Mouse (Mus musculus) lung, postnatal 10 days (tissue): ENCODE measurements around the gene Klhl29.

Experiments used
- DNase-seq: peaks from one replicate; pipeline ENCODE4 v3.0.0; 2021

Gene Klhl29

DNA sequence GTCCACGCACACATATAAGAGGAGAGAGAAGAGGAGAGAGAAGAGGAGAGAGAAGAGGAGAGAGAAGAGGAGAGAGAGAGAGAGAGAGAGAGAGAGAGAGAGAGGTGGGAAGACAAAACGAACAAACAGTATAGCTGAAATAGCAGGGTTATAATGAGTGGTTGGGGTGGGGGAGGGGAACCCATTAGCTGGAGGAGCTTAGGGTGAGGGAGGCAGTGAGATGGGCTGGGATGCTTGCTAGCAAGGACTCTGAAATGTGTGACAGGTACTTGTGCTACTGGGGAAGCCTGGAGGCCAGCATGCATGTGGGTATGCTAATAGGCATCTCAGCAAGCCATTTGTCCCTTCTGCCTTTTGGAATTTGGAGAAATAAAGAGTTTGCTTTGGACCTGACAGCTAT lies 122.9 kb downstream of the Klhl29 start:
- no peak for DNase-seq

GRCm38 (mm10) chr12:5250042-5250441 lies 125.4 kb downstream of the Klhl29 start:
- peak; percentile 59 for DNase-seq

GRCm38 (mm10) chr12:5249068-5249467 lies 126.4 kb downstream of the Klhl29 start:
- DNase-seq: no peak

DNA sequence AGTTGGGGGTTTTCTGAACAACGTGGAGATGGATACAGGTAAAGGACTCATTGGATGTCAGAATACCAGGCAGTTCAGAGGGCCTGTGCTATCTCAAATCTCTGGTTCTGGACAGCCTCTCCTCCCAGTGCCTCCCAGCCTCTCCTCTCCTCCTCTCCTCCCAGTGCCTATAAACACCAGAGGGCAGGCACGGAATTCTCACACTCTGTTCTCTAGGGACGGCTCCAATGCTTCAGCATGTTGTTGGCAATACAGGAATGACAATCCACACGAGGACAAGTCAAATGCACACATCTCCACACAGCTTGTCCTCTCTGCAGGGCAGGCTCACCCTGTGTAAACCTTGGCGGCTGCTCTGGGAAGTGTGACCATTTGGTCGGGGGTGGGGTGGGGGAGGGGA lies 128.0 kb downstream of the Klhl29 start:
- peak; percentile 35 for DNase-seq

DNA sequence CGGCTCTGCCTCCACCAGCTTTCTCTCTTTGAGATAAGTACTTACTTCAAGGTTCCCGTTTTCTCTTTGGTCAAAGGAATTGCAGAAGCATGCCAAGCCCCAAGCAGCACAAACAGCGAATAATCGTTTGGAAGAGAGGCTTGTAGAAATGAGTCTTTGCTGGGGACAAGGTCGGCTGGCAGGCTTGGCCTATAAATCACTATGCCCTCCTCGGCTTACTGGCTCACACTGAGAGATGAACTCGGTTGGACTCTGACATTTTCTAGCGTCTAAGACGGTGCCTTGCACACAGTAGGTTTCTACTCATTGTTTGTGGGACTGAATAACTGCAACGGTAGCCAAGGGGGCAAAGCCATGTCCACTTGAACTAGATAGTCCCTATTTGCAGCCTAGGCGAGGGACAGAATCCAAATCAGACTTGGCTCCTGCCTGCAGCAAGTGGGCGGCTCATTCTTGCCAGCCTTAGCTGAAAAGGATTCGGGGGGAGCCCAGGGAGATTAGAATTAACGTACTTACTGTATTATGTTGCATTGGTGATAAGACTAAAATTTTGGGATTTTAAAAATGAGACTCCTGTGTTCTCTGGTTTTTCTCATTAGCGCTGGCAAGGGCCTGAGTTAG lies 128.7 kb downstream of the Klhl29 start:
- no peak for DNase-seq

DNA sequence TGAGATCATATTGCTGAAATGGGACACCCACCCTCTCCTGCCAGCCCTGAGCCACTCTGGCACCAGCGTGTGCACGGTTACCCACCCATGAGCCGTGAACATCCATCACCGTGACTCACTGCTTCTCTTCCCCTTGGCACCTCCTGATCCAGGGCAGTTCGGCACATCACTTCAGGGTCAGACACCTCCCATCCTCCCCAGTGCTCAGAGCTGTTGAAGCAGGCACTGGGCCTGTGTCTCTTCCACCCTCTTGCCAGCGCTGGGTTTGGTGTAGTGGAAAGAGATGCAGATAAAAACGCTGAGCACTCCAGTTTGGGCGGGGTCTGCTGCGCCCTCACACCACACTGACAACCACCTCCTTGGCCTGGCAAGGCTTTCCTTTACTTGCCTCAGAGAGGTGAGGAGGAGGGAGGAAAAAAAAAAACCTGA lies 129.3 kb downstream of the Klhl29 start:
- no peak for DNase-seq

GRCm38 (mm10) chr12:5245207-5245597 lies 130.3 kb downstream of the Klhl29 start:
- no peak for DNase-seq

- no peak for DNase-seq
These were observed 130.9 kb downstream of the Klhl29 start for GRCm38 (mm10) chr12:5244431-5245206.

DNA sequence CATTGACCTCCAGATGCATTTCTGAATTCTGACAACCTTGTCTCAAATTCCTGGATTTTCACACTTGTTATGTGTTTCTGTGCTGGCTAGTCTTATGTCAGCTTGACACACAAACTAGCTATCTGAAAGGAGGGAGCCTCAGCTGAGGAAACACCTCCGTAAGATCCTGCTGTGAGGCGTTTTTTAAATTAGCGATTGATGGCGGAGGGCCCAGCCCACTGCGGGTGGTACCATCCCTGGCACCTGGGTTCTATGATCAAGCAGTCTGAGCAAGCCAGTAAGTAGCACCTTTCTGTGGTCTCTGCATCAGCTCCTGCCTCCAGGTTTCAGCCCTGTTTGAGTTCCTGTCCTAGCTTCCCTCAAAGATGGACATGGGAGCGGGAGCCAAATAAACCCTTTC lies 131.6 kb downstream of the Klhl29 start:
- DNase-seq: no peak

DNA sequence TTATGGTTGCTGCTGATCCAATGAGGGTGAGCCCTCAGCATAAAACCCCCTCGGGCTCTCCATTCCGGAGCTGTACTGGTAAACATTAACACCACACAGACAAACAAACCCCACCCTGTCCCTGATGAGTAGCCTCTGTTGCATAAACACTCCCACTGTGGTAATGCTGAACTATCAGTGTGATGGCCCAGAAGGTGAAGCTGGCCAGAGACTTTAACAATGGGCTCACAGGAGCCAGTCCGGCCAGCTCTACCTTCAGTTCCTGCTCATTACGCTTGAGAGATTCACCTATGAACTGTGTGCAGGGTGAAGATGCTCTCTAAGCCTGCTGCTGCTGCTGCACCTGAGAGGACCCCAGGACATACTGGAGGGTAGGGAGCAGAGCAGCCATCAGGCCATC lies 132.0 kb downstream of the Klhl29 start:
- DNase-seq: no peak

- no peak for DNase-seq
These were observed 132.7 kb downstream of the Klhl29 start for GRCm38 (mm10) chr12:5242551-5243330.

DNA sequence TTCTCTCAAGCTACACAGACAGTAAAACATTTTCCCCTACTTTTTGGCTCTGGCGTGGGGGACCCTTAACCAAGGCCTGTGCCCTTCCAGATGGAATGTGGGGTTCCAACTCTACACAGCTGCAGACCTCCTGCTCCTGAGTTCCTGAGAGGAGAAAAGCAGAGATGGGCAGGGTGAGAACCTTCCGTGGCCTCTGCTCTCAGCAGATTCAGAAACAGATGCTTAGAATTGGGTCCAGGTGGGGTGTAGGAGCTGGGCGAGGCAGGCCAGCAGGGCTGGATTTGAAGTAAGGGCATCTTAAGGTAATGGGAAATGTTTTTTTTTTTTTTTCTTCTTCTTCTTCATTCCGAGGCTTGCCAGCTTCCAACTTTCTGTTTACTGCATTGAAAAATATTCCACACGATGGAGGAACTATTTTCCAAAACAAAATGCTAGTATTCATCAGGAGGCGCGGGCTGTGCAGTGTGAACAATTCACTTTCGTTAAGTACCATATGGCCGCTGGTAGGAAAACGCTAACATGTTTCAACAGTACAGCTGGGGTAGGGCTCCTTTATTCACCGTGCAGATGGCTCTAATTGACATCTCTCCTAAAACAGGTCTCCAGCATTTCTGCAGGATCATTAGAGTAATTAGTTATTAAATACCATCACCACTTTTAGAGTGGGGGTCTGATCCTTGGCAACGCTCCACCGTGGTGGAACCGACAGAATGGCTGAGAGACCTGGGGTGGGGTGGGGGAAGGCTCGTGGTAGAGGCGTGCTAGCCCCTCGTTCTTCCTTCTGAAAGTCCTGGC lies 135.8 kb downstream of the Klhl29 start:
- DNase-seq: no peak

DNA sequence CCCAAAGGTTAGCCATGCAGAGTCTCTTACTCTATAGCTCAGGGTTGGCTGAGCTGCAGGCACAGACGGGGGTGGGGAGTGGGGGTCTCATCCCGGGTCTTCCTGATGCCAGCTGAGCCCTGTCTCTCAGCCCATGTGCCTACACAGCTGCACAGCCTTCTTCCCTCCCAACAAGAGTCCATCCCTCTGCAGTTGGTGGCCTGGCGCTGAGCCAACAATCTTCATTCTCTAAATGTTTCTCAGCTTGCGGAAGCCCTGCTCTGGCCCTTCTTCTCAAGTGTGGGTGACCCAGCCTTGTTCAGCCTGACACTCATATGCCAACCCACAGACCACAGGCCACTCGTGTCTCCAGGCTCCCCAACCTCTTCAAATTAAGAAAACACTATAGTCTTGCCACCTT lies 138.4 kb downstream of the Klhl29 start:
- peak; percentile 84 for DNase-seq

- no peak for DNase-seq
These were observed 139.9 kb downstream of the Klhl29 start for GRCm38 (mm10) chr12:5235596-5235995.

- DNase-seq: no peak
These were observed 145.0 kb downstream of the Klhl29 start for GRCm38 (mm10) chr12:5230504-5230903.

DNA sequence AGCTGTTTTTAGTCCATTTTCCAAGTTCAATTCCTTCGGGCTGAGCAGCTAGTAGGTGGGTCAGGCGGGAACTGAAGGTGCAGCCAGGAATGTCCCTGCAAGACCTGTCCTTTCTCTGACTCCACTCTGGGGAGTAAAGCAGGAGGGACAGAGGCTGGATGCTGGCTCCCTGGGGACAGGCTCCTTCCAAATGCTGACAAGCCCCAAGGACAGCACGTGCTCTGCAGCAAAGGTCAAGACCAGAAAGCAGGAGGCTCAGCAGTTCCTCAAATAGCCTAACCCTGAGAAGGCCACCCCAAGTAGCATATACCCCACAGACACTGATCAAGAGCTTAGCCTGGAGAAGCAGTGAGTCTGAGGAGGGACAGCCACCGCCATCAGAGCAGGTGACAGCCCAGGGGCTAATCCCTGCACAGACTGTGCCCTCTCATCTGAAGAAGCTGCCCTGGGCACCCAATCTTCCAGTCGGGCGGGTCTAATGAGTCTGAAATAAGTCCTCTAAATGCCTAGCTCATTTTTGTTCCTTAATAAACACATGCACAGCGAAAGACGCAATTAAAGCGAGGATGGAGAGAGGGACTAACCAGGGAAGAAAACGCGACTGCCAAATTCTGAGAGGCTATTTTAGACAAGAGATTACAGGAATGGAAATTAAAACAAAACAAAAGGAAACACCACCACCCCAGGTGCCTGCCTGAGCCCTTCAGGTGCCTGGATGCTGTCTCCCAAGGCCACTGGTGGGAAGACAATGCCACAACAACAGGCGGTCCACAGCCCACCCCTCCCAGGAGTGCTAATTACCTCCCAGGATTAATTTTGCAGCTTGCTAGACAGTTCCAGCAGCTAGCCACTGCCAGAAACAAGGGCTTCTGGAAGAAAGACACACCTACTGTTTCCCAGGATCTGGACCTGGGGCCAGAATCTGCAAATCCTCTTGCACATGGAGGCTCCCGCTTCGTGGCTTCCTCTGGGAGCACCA lies 148.5 kb downstream of the Klhl29 start:
- DNase-seq: no peak

GRCm38 (mm10) chr12:5223595-5223994 lies 151.9 kb downstream of the Klhl29 start:
- DNase-seq: no peak

DNA sequence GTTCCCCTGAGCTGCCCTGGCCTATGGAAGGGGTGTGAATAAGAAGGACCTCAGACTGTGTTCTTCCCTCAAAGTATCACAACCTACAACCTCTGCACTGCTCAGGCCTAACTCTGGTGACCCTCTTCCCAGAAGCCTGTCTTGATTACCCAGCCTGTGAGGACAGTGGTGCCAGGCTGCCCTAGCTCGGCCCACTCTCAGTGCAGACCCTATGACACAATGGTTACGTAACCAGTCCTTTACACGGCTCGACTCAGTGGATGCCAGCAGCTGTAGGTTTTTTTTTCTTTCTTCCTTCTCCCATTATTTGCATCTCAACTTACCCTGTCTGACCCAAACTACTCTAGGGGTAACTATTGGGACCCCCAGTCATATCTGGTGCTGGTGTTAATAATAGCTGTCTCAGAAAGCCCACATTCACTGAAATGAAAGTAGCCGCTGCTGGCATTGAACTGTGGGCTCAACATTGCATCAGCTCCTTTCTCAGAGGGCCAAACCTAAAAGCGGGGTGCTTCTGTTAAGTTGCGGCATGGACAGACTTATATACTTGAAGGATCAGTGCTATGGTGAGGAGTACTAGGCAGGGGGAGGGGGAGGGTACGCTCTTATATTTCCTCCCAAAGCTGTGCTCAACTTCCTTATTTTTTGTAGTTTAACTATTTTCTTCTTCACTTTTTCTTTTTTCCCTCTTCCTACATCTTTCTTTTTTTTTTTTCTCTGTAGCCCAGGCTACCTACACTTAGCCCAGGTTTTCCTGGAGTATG lies 152.9 kb downstream of the Klhl29 start:
- DNase-seq: no peak

- DNase-seq: peak; percentile 21
These were observed 155.4 kb downstream of the Klhl29 start for GRCm38 (mm10) chr12:5219913-5220575.
